Mouse (Mus musculus): Measurements from ENCODE around the gene Cd82.

GRCm38 (mm10) chr2:93415281-93415680 is 47.7 kb downstream of the Cd82 start:
- TF ChIP-seq MAFK (IDR thresholded peaks at IDR 0.05; ENCODE audit: insufficient replicate concordance, low read length) (no peak), USF1 (IDR thresholded peaks at IDR 0.05; ENCODE audit: low read depth, low read length) (no peak), MEF2A (IDR thresholded peaks at IDR 0.05; ENCODE audit: borderline replicate concordance, low read depth, low read length) (no peak), POLR2A (IDR thresholded peaks at IDR 0.05; ENCODE audit: low read depth, low read length) (no peak), POLR2AphosphoS2 (IDR thresholded peaks at IDR 0.05; ENCODE audit: low read depth, low read length) (no peak), CTCF (conservative IDR thresholded peaks at IDR 0.05 in 1 of 2, IDR thresholded peaks at IDR 0.05 in 1 of 2; ENCODE audit: low read depth in 2 of 2, low read length in 2 of 2) (peak; percentile 40 to 79; a peak in 3 of 4 replicates), ELF1 (IDR thresholded peaks at IDR 0.05; ENCODE audit: low read depth, low read length) (no peak), MAX (IDR thresholded peaks at IDR 0.05; ENCODE audit: low read length) (no peak), ZC3H11A (IDR thresholded peaks at IDR 0.05; ENCODE audit: low read depth, low read length) (no peak), TCF12 (IDR thresholded peaks at IDR 0.05; ENCODE audit: low read depth, low read length) (no peak), EP300 (IDR thresholded peaks at IDR 0.05; ENCODE audit: low read length) (no peak), ZNF384 (IDR thresholded peaks at IDR 0.05; ENCODE audit: low read depth, low read length) (no peak), ETS1 (conservative IDR thresholded peaks at IDR 0.05; ENCODE audit: low read depth, low read length) (no peak), MXI1 (IDR thresholded peaks at IDR 0.05; ENCODE audit: low read depth, low read length) (no peak)
